Mouse (Mus musculus) cerebellum, adult 2 months (tissue): ENCODE data around the gene Als2cr12.

Experiments used
- CTCF ChIP-seq: fragments of 200-500 bp; IDR thresholded peaks from 2 replicates; pipeline ENCODE4 v1.5.1; 2011; ENCODE audit warnings: low read depth, mild to moderate bottlenecking, control low read depth, low read length, moderate library complexity, borderline replicate concordance; ENCODE audit not compliant: insufficient read depth
- POLR2A ChIP-seq: fragments of 200-500 bp; IDR thresholded peaks from 2 replicates; pipeline ENCODE4 v1.6.1; 2011; ENCODE audit warnings: low read length, control low read depth, borderline replicate concordance; ENCODE audit not compliant: insufficient read depth

DNA sequence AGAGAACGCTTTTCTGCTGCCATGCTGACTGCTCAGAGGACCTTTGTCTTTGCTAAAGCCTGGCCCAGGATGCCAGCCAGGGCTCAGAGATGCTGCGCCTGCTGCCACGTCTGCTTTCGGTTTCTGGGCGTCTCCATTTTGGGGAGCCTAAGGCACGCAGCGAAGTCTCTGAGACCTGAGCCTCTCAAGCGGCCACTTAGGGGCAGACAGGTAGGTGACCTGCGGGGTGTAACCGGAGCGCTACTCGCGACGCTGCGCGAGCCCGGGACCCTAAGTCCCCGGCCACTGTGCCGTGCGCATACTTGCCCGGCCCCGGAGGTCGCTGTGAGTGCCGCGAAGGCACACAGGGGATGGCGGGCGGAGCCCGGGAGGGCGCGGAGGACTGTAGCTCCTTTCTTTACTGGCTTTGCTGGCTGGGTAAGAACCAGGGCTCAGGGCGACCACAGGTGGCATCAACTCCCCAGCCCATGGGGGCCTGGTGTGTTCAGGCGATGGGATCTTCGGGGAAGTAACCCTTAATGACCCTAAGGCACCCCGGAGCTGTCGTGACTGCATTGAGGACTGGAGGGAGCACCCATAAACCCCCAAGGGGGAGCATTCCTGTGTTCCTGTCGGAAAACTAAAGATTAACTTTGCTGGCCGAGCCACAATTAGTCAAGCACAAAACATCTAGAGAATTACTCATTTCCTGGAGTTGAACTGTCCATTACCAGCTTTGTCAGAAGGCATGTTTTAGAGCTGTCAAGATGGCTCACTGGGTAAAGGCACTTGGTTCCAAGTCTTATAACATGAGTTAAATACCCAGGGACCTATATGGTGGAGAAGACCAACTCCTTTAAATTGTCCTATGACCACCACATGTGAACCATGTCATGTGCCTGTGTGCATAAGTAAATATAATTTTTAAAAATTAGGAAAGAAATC lies 43.0 kb downstream of the Als2cr12 start:
- peak; percentile 31; the same call in 1 of the 2 replicates for TF ChIP-seq POLR2A
- TF ChIP-seq CTCF: no peak
